Mouse (Mus musculus) layer of hippocampus, postnatal 14 days (tissue): ENCODE results near the gene Hspa4. TPM values are rescaled to one million over a fixed set of nuclear protein-coding genes. Genes with fewer than 3 reads are reported as not detected.
A peak's percentile ranks its signal among the peaks of the same experiment; 100 is the strongest.
"Not testable (repeated sequence)": the region's sequence is repeated elsewhere in the genome, so short reads cannot be mapped to it uniquely, and the experiment has no call there.

Source experiments
- DNase-seq, 2 experiments: peaks; one replicate each; pipeline ENCODE4 v3.0.0; 2021 to 2022; ENCODE audit warnings: low spot score in 2 of 2, mixed read lengths in 1 of 2
- long read RNA-seq, 2 experiments: library from polyadenylated mRNA; stranded (forward); transcript quantifications; one replicate each; pipeline ENCODE4 v2.0.0; 2021
- total RNA-seq, 2 experiments: library from RNA; stranded (reverse); gene quantifications; 2 replicates each; pipeline ENCODE4 v1.2.3; 2021

Gene Hspa4
- 100 to 1,000 TPM; 177 to 192 TPM for total RNA-seq
- long read RNA-seq, experiment 1, full-length matches to known transcripts = 48 of 64 reads
- long read RNA-seq, experiment 1, partial matches to known transcripts = 4 of 64 reads
- long read RNA-seq, experiment 1, other reads (novel, unspliced or antisense) = 12 of 64 reads
- long read RNA-seq, experiment 2, full-length matches to known transcripts = 37 of 67 reads
- long read RNA-seq, experiment 2, partial matches to known transcripts = 4 of 67 reads
- long read RNA-seq, experiment 2, other reads (novel, unspliced or antisense) = 26 of 67 reads

DNA sequence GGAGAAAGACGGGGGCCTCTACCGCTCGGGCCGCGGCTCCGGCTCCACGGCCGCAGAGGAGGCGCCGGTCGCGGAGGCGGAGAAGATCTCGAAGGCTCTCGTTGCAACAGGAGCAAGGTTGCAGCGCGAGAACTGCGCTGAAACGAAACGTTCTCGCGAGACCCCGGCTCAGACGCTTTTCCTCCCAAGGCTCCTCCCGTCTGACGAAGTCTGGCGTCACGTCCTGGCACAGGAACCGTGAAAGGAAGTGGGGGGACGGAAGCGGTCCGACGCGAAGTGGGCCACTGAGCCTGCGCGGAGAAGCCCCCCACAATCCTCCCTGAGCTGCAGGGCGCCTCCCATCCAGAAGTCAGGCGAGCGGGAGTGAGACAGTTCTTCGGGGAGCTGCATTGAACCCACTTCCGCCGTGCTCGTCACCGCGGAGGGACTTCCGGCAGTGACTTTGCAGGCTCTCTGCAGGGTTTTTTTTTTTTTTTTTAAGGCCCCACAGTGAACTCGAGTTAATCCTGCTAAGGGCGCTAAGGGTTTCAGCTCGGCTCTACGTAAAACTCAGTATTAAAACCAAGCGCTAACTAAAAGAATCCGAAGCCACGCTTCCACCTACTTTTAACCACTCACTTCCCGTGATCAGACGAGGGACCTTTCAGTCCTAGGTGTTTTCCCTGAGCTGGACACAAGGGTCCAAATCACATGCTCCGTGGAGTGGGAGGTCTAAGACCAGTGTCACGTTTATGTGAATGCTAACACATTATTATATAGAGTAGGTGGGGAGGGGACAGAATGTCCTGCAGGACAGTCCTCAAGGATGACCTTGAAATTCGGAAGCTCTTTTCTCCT, at the start of gene Hspa4:
Gene Hspa4 (minus strand): TSS at position 128 of the 837 bp plus-strand sequence.
- DNase-seq = peak; percentile 99

DNA sequence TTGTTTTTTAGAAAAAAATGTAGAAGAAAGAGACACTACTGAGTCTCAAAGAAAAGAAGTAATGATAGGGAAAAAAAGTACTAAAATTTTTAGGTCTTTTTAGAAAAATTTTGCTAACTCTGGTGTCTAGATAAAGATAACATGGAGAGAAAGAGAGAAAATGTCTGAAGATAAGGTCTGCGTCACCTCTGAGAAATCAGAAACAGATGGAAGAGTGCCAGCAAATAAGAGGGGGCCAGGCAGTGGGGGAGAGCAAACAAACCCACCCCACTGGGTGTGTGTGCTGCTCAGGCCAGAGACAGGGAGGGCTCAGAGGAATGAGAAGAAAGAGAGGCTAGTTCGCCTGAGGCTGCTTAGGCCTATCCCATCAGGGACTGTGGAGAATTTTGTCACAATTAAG, 45.5 kb upstream of the Hspa4 start:
- DNase-seq = no peak

DNA sequence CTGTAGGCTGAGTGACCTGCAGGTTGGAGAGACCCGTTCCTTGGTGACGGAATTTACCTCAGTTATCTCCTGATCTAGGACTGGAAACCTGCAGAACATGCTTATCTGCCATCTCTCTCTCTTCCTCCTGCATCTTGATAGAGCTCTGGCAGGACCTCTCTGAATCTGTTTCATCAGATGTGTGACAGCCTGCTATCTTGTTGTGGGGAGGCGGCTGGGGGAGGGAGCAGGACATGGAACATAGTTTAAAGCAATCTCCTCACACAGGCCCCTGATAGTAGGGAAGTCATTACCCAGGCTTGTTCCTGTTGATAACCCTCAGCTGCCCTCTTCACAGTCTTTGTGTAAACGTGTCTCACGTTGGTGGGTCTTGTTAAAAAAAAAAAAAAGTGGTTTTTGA, 45.1 kb upstream of the Hspa4 start:
- DNase-seq = peak; percentile 24 to 64

DNA sequence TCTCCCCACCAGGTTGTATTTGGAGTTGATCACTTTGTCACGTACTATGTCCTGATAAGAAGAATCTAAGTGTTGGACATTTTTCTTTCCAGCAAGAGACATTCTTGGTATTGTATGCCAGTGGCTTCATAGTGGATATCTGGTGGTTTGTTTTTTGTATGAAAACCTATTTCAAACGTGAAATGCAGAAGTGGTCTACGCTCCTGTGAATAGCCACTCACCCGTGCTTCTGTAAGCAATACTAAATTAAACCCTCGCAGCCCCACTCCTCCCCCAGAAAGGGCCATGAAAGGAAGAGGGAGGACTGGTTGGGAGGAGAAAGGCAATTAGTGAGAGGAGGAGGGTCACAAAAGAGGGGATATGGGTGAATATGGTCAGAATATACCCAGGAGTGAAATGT, 42.5 kb upstream of the Hspa4 start:
- no peak for DNase-seq

DNA sequence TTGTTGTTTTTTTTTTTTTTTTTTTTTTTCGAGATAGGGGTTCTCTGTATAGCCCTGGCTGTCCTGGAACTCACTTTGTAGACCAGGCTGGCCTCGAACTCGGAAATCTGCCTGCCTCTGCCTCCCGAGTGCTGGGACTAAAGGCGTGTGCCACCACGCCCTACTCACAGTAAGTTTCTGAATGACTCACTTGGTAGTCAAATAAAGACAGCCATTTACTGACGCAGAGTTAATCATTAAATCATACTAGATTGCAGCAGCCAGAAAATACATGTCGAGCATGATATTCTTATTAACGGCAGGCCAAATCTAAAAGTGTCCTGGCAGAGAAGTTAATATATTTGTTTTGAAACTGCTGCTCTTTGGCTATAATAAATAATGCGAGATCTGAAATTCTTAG, 40.8 kb upstream of the Hspa4 start:
- not testable (repeated sequence) for DNase-seq

DNA sequence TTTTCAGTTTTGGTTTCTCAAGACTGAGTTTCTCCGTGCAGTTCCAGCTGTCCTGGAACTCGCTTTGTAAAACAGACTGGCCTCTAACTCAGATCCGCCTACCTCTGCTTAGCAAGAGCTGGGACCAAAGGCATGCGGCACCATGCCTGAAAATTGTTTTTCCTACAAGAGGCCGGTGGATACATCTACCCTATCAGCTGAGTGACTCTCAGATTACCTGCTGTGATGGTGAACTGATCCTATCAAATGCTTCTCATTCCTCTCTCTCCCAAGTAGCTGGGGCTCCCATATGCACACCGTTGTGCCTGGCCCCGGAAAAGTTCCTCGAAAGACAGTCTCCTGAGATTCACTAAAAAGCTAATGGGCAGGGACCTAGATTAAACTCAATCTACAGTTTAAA, 37.4 kb upstream of the Hspa4 start:
- DNase-seq = no peak

DNA sequence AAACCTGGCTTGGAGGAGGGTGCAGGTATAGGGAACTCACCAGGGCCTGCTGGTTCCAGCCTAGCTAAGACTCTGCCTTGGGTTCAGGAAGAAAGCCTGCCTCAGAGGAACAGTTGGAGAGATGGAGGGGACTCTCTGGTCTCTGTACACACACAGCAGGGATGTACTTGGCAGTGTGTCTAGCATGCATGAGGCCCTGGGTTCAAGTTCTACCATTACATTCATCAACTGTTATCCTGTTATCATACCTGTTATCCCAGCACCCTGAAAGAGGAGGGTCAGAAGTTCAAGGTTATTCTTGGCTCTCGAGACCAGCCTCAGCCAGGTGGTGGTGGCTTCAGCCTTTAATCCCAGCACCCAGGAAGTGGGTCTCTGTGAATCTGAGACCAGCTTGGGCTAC, 36.7 kb upstream of the Hspa4 start:
- no peak for DNase-seq

DNA sequence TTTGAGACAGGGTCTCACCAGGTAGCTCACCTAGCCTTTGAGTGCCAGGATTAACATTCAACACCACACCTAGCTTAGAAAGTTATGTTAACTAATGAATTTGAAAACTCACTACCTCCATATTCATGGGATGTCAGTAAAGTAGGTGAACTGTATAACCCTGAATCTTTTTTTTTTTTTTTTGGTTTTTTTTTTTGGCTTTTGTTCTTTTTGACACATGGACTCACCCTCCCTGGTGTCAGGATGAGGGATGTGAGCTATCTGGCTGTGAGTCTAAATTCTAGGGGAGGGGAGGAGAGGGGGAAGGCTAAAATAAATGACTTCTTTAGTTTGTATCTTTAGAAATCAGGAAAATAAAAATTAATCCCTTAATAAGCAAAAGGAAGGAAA, 35.9 kb upstream of the Hspa4 start:
- DNase-seq = no peak

DNA sequence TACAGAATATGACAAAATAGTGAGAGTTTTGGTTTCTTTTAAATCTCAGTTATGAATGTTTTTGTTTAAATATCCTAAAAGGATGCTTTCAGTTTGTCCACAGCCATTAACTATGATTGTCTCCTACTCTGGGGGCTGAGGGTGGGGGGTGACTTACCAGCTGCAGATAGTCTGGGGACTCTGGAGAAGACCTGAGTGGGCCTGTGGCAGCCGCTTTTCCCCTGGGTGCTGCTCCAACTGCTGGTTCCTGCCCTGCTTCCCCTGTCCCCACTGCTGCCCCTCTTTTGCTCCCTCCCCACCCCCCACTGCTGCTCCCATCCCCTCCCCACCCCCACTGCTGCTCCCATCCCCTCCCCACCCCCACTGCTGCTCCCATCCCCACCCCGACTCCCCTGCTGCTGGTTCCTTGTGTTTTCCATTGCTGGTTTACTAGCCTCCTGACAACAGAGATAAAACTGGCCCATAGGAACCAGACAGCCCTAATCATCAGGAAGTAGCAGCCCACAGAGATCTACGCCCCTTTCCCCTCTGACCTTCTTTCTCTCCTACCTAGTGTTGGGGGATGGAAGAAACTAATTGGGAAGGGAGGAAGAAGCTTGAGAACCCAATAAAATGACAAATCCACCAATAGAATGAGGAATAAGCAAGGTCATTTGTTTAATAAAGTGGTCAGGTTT, 35.4 kb upstream of the Hspa4 start:
- DNase-seq = no peak

DNA sequence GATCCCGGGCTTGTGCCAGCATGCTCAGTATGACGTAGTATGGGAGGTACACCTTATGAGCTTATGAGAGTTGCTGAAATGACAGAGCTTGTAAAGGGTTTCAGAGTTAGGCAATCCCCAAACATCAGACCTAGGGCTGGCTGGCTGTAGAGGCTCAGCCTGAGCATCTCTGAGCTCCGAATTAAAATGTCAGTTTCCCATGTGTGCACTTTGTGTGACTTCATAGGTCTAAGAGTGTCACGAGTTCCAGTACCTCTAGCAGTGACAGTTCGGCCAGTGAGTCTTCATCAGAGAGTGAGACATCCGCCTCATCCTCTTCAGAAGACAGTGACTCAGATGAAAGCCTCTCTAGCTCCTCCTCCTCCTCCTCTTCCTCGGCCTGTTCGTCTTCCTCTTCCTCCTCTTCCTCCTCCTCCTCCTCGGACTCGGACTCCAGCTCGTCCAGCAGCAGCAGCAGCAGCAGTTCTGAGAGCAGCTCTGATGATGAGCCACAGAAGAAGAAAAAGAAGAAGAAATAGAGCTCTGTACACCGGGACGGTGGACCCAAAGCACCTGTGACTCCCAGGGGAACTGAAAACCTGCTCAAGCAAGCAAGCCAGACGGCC, 31.9 kb upstream of the Hspa4 start:
- DNase-seq = no peak

DNA sequence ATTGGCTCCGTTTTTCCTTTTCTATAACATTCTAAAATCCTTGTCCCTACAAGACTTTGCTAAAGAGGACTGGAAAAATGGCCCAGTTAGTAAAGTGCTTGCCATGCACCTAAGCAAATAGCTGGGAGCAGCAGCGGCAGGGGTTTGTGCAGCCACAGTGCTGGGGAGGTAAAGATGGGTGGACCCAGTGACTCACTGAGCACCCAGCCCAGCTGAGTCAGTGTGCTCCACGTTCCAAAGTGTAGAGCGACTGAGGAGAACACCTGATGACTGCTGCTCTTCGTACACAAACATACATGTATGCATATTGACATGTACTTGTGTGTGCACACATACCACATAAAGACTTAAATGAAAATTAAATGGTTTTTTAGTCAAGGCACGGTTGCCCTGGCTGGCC, 30.9 kb upstream of the Hspa4 start:
- DNase-seq = no peak

DNA sequence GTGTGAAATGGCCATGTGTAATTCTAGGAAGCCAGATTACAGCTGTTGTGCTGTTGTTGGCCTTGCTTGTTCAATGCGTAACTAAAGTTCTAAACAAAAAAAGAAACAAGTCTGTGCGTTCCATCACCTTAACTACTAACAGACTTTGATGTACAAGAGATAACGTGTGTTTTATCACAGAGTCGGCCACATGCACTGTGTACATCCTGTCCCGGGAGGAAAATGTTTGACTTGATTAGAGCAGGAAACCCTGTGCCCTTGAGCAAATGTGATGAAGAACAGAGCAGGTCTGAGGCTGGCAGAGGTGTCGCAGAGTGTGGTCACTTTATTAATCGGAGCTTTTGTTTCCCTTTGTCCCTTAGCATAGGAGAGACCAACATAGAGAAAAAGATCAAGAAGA, 30.1 kb upstream of the Hspa4 start:
- DNase-seq = no peak

DNA sequence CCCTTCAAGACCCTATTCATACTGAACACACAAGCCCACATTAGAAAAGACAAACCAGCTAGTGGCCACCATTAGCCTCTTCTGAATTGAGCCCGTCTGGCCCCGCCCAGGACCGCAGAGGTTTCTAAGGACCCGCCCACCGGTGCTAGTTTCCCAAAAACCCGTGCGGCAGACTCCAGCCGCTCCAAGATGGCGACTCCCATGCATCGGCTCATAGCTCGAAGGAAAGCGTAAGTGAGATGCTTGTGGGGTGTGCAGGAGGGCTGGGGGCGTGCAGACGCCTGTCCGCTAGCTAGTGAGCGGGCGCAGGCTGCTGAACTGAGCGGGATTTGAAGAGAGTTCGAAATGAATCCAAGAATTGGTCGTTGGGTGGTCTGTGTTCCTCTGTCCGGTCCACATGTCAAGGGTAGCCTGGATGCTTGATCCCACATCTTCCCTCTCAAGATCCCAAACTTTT, 24.3 kb upstream of the Hspa4 start, which contains the start of gene Zcchc10:
Gene Zcchc10 (plus strand): TSS at position 168 of the 457 bp plus-strand sequence.
- peak; percentile 73 to 84 for DNase-seq

DNA sequence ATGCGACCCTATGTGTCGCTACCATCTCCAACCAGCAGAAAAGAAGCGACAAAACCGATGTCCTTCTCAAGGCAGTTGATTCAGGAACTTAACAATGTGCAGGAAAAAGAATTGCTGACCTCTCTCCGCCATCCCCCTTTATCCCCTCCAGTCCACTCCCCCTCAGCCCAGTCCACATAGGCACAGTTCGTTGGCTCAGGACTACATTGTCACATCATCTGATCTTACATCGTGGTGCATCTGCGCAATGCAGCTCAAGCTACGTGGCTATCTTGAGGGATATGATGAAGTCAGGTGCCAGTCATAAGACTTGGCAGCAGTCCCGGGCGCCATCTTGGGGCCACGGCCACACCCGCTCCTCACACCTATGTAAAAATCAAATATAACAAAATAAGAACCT, 19.6 kb upstream of the Hspa4 start:
- not testable (repeated sequence) for DNase-seq

DNA sequence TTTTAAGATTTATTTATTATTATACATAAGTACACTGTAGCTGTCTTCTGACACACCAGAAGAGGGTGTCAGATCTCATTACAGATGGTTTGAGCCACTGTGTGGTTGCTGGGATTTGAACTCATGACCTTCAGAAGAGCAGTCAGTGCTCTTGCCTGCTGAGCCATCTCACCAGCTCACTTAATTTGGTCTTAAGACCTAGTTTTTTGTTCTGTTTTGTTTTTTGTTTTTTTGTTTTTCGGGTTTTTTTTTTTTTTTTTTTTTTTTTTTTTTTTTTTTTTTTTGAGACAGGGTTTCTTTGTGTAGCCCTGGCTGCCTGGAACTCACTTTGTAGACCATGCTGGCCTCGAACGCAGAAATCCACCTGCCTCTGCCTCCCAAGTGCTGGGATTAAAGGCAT, 18.3 kb upstream of the Hspa4 start:
- DNase-seq = not testable (repeated sequence)

DNA sequence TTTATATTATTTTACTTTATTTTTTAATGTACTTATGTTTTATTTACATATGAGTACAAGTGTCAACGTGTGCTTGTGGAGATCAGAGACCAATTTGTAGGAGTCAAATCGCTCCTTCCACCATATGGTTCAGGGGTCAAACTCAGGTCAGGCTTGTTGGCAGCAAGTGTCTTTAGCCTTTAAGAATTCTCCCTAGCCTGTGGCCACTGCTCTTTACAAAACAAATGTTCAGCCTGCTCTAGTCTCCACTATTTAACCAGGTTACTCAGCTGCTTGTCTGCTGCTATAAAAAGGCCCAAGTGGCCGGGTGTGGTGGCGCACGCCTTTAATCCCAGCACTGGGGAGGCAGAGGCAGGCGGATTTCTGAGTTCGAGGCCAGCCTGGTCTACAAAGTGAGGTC, 17.8 kb upstream of the Hspa4 start:
- no peak for DNase-seq

DNA sequence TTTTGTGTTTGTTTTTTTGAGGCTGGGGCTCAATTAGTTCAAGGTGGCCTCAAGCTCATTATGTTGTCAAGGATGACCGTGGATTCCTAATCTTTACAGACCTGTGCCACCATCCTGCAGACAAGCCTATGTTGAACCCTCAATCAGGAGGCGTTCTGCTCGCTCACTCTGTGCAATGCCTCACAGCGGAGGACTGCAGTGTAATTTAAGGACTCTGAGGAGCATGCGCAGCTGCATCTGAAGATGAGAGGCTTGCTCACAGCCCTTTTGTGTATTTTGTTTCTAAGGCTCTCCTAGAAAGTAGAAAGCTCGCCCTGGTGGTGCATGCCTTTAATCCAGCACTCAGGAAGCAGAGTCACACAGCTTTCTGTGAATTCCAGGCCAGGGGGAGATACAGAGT, 16.7 kb upstream of the Hspa4 start:
- no peak for DNase-seq

DNA sequence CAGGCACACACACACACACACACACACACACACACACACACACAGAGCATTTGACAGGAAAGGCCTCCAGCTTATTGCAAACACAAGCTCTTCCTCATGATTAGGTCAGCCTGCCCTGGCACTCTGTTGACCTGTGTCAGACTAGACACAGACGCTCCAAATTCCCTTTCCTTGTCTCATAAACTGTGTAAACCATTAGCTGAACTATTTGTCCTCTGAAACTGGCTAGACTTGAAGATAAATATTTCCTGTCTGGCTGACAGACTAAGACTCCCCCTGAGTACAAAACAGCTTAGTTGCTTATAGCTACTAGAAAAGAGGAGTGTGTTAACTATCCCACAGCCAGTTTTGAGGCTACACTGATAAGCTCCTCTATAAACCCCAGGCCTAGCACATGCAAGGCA, 14.5 kb upstream of the Hspa4 start:
- no peak for DNase-seq

DNA sequence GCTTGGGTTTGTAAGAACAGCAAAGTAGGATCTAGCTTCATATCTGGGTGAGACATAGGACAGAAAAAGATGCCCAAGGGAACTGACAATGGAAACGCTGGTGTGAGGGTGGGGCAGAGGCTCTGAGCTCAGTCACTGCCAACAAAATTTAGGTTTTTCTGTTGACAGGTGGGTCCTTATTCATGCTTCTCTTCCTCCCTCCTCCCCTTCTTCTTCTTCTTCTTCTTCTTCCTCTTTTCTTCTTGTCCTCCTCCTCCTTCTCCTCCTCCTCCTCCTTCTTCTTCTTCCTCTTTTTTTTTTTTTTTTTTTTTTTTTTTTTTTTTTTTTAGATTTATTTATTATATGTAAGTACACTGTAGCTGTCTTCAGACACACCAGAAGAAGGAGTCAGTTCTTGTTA, 12.6 kb upstream of the Hspa4 start:
- DNase-seq = not testable (repeated sequence)

DNA sequence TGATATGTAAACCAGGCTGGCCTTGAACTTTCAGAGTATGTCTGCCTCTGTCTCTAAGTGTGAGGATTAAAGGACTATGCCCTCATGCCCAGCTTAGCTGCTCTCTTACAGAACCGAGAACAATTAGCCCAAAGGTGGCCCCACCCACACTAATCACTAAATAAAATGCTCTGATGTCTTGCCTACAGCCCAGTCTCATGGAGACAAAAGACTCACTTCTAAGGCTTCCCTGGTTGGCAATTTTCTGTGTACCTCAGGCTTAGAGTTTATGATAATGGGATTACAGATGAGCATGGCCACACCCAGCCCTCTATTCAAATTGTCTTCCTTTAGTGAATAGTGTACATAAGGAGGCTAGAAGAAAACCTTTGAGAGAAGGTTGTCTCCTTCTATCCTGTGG, 11.1 kb upstream of the Hspa4 start:
- DNase-seq = no peak

DNA sequence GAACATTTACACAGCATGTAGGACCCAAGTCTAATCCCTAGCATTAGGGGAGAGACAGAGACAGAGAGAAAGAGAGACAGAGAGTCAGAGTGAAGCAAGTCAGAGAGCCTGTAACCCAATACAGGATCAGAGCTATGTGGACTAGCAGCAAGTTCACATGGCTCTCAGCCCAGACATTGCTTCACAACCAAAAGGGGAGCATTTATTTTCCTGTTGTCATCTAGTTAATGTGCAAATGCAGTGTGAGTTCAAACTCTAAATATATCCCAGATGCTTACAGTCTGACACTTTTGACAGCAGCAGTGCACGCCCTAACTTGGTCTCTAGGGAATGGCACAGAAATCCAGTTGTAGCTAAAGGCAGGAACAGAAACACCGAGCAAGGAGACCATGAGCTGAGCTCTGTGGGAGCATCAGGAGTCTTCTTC, 8.6 kb upstream of the Hspa4 start:
- DNase-seq = no peak
